Mouse (Mus musculus) testis, adult 10 weeks (tissue): ENCODE results near the gene Cwc27. TPM values are rescaled to one million over a fixed set of nuclear protein-coding genes. Genes with fewer than 3 reads are reported as not detected.

Experiments used
- polyA plus RNA-seq: library from polyadenylated mRNA; stranded (reverse); fragments of 350-450 nt; fragmentation: Illumina TruSeq; extraction: RNeasy Lipid Tissue Mini Kit (QIAGEN cat#74804); gene quantifications from one replicate; pipeline ENCODE4 v1.2.3, GENCODE M21; 2014; ENCODE audit warnings: low read depth, low replicate concordance

Gene Cwc27
- polyA plus RNA-seq: 18.0 TPM

DNA sequence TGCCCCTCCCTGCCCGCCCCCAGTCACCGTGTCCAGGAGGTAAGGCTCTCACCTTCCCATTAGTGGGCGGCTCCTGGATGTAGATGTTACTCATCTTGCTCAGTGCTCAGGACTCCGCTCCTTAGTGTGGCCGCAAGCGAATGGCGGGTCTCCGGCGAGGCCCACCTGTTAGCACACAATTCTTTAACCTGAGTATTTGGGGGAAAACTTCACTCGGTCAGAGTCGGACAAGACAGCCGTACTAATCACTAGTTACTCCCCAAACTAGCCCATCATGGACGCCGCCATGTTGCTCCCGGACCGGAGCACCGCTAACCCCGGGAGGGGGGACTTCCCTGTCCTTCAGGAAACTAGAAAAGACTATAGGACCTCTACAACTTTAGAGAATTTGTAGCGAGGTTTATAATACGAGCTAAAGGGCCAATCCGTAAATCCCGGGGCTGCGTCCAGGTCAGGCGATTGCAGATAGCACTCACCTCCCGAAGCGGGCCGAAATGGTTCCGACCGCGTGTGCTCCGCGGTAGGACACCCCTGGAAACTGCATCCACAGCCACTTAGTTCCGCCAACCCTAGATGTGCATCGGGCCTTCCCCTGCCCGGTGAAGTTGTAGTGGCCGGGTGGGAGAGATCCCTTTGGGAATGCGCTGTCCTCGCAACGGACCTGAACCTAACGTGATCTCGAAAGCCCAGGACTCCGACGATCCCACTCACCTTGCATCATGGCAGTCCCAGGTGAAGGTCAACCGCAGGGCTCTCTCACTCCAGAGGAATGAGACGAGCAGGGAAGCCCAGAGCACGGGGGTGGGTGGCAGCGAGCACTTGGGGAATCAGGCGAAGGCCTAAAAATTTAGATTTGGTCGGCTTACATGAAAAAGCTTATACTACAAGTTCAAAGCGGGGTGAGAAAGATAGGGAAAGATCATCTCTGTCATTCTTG lies at the start of gene Cwc27:
Gene Cwc27, minus strand, starts transcription at position 508 of the 937 bp plus-strand sequence.

DNA sequence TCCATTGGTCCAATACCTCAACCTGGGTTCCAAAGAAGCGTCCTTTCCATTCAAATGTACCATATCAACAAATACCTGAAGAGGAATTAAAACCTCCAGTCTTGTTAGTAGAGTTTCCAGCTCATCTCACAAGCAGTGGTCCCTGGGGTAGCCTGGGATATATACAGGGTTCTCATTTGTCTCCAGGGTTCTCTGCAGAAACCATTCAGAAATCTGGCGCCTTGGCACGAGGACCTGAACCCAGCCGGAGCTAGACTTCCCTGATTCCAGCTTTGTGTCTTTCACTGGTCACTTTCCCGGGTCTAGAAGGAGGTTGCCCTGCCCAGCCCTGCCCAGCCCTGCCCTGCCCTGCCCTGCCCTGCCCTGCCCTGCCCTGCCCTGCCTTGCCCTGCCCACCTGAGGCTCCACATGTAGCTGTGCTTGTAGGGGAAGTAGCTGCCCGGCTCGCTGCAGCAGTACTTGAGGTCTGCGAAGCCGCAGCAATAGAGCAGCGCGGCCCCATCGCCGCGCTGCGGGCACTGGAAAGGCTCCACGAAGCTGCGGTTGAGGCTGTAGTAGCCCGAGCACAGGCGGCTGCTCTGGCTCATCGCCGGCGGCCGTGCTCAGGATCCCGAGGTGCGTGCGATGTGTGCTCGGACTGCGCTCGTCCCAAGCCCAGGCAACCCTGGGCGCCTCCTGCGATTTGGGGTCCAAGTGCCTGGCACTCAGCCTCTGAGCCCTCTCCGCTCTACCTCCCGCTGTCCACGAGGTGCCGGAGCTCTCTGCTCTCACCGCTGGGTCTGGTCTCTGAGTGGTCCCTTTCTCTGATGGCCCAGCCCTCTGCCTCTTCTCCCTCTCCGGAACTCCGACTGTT lies 46.4 kb upstream of the Cwc27 start, which contains the start of gene Shisal2b:
Gene Shisal2b, minus strand, starts transcription at position 767 of the 853 bp plus-strand sequence.

DNA sequence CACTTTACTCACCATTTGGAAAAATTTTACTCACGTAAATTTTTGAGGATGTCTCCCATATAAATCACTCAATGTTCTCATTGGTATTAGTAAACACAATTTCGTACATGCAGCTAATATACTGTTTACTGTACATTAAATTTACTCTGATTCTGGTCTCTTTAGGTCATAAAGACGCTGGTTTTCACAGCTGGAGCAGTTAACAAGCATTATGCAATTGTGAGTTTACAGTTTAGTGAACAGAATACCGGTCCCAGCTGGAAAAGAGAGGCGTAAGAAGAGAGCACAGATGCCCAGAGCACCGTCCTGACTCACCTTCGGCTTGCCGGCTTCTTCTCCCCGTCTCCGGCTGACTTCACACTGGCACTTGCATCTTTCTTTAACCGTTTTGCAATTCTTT lies 24.8 kb downstream of the Cwc27 start, which contains the start of gene Srek1ip1:
Gene Srek1ip1, plus strand, starts transcription at position 301 of the 400 bp plus-strand sequence.

Other genes starting within 250 kb of the Cwc27 start
- 49.7 TPM for gene Srek1ip1, start 24.7 kb downstream of the Cwc27 start, polyA plus RNA-seq
- gene Shisal2b, start 46.8 kb upstream of the Cwc27 start, polyA plus RNA-seq: not detected
- 0.49 TPM for gene Rgs7bp, start 237.8 kb upstream of the Cwc27 start, polyA plus RNA-seq